Mouse (Mus musculus): ENCODE data around the gene Olfr1031. TPM values are rescaled to one million over a fixed set of nuclear protein-coding genes. Genes with fewer than 3 reads are reported as not detected.

The Olfr1031 gene
- not detected for polyA plus RNA-seq (2015; fragmentation: Illumina TruSeq; extraction: RNeasy Lipid Tissue Mini Kit (QIAGEN cat#74804); ENCODE audit: low read depth, low replicate concordance)

GRCm38 (mm10) chr2:85990004-85990403 is at the start of gene Olfr1031:
Gene Olfr1031, plus strand, starts transcription at chr2:85990304.

GRCm38 (mm10) chr2:85950137-85950536 is 40.0 kb upstream of the Olfr1031 start, which contains the start of gene Olfr1028:
Gene Olfr1028, plus strand, starts transcription at chr2:85950437.

GRCm38 (mm10) chr2:85973595-85973994 is 16.5 kb upstream of the Olfr1031 start, which contains the start of gene Olfr1029:
Gene Olfr1029, plus strand, starts transcription at chr2:85973895.

GRCm38 (mm10) chr2:85978976-85979375 is 11.1 kb upstream of the Olfr1031 start, which contains the start of gene Olfr1030:
Gene Olfr1030, plus strand, starts transcription at chr2:85979276.

GRCm38 (mm10) chr2:86005240-86005639 is 15.1 kb downstream of the Olfr1031 start, which contains the start of gene Olfr1032:
Gene Olfr1032, plus strand, starts transcription at chr2:86005540.

GRCm38 (mm10) chr2:86020406-86020805 is 30.3 kb downstream of the Olfr1031 start, which contains the start of gene Olfr1033:
Gene Olfr1033, plus strand, starts transcription at chr2:86020633.

Other genes with a start within 250 kb of the Olfr1031 start
- gene Olfr1012, start 227.5 kb upstream of the Olfr1031 start, polyA plus RNA-seq (2015; fragmentation: Illumina TruSeq; extraction: RNeasy Lipid Tissue Mini Kit (QIAGEN cat#74804); ENCODE audit: low read depth, low replicate concordance), result not detected
- not detected for gene Olfr1013, start 223.2 kb upstream of the Olfr1031 start, polyA plus RNA-seq (2015; fragmentation: Illumina TruSeq; extraction: RNeasy Lipid Tissue Mini Kit (QIAGEN cat#74804); ENCODE audit: low read depth, low replicate concordance)
- gene Olfr1014, start 217.6 kb upstream of the Olfr1031 start, polyA plus RNA-seq (2015; fragmentation: Illumina TruSeq; extraction: RNeasy Lipid Tissue Mini Kit (QIAGEN cat#74804); ENCODE audit: low read depth, low replicate concordance), result not detected
- gene Olfr1015, start 208.3 kb upstream of the Olfr1031 start, polyA plus RNA-seq (2015; fragmentation: Illumina TruSeq; extraction: RNeasy Lipid Tissue Mini Kit (QIAGEN cat#74804); ENCODE audit: low read depth, low replicate concordance), result not detected
- not detected for gene Olfr1016, start 187.8 kb upstream of the Olfr1031 start, polyA plus RNA-seq (2015; fragmentation: Illumina TruSeq; extraction: RNeasy Lipid Tissue Mini Kit (QIAGEN cat#74804); ENCODE audit: low read depth, low replicate concordance)
- gene Olfr1018, start 171.8 kb upstream of the Olfr1031 start, polyA plus RNA-seq (2015; fragmentation: Illumina TruSeq; extraction: RNeasy Lipid Tissue Mini Kit (QIAGEN cat#74804); ENCODE audit: low read depth, low replicate concordance), result not detected
- gene Olfr1019, start 144.8 kb upstream of the Olfr1031 start, polyA plus RNA-seq (2015; fragmentation: Illumina TruSeq; extraction: RNeasy Lipid Tissue Mini Kit (QIAGEN cat#74804); ENCODE audit: low read depth, low replicate concordance), result not detected
- gene Olfr1020, start 143.3 kb upstream of the Olfr1031 start, polyA plus RNA-seq (2015; fragmentation: Illumina TruSeq; extraction: RNeasy Lipid Tissue Mini Kit (QIAGEN cat#74804); ENCODE audit: low read depth, low replicate concordance), result not detected
- gene Olfr1022, start 121.7 kb upstream of the Olfr1031 start, polyA plus RNA-seq (2015; fragmentation: Illumina TruSeq; extraction: RNeasy Lipid Tissue Mini Kit (QIAGEN cat#74804); ENCODE audit: low read depth, low replicate concordance), result not detected
- gene Olfr1023, start 104.7 kb upstream of the Olfr1031 start, polyA plus RNA-seq (2015; fragmentation: Illumina TruSeq; extraction: RNeasy Lipid Tissue Mini Kit (QIAGEN cat#74804); ENCODE audit: low read depth, low replicate concordance), result not detected
- gene Olfr1024, start 85.3 kb upstream of the Olfr1031 start, polyA plus RNA-seq (2015; fragmentation: Illumina TruSeq; extraction: RNeasy Lipid Tissue Mini Kit (QIAGEN cat#74804); ENCODE audit: low read depth, low replicate concordance), result not detected
- not detected for gene Olfr1025-ps1, start 75.1 kb upstream of the Olfr1031 start, polyA plus RNA-seq (2015; fragmentation: Illumina TruSeq; extraction: RNeasy Lipid Tissue Mini Kit (QIAGEN cat#74804); ENCODE audit: low read depth, low replicate concordance)
- gene Olfr1026, start 68.7 kb upstream of the Olfr1031 start, polyA plus RNA-seq (2015; fragmentation: Illumina TruSeq; extraction: RNeasy Lipid Tissue Mini Kit (QIAGEN cat#74804); ENCODE audit: low read depth, low replicate concordance), result not detected
- not detected for gene Olfr1028, start 39.9 kb upstream of the Olfr1031 start, polyA plus RNA-seq (2015; fragmentation: Illumina TruSeq; extraction: RNeasy Lipid Tissue Mini Kit (QIAGEN cat#74804); ENCODE audit: low read depth, low replicate concordance)
- not detected for gene Olfr1029, start 16.4 kb upstream of the Olfr1031 start, polyA plus RNA-seq (2015; fragmentation: Illumina TruSeq; extraction: RNeasy Lipid Tissue Mini Kit (QIAGEN cat#74804); ENCODE audit: low read depth, low replicate concordance)
- gene Olfr1030, start 11.0 kb upstream of the Olfr1031 start, polyA plus RNA-seq (2015; fragmentation: Illumina TruSeq; extraction: RNeasy Lipid Tissue Mini Kit (QIAGEN cat#74804); ENCODE audit: low read depth, low replicate concordance), result not detected
- gene Olfr1032, start 15.2 kb downstream of the Olfr1031 start, polyA plus RNA-seq (2015; fragmentation: Illumina TruSeq; extraction: RNeasy Lipid Tissue Mini Kit (QIAGEN cat#74804); ENCODE audit: low read depth, low replicate concordance), result not detected
- 0.13 TPM for gene Olfr1033, start 30.3 kb downstream of the Olfr1031 start, polyA plus RNA-seq (2015; fragmentation: Illumina TruSeq; extraction: RNeasy Lipid Tissue Mini Kit (QIAGEN cat#74804); ENCODE audit: low read depth, low replicate concordance)
- not detected for gene Olfr1034, start 55.6 kb downstream of the Olfr1031 start, polyA plus RNA-seq (2015; fragmentation: Illumina TruSeq; extraction: RNeasy Lipid Tissue Mini Kit (QIAGEN cat#74804); ENCODE audit: low read depth, low replicate concordance)
- gene Olfr1036, start 83.7 kb downstream of the Olfr1031 start, polyA plus RNA-seq (2015; fragmentation: Illumina TruSeq; extraction: RNeasy Lipid Tissue Mini Kit (QIAGEN cat#74804); ENCODE audit: low read depth, low replicate concordance), result not detected
- not detected for gene Olfr1037, start 97.1 kb downstream of the Olfr1031 start, polyA plus RNA-seq (2015; fragmentation: Illumina TruSeq; extraction: RNeasy Lipid Tissue Mini Kit (QIAGEN cat#74804); ENCODE audit: low read depth, low replicate concordance)
- gene Olfr1039, start 145.6 kb downstream of the Olfr1031 start, polyA plus RNA-seq (2015; fragmentation: Illumina TruSeq; extraction: RNeasy Lipid Tissue Mini Kit (QIAGEN cat#74804); ENCODE audit: low read depth, low replicate concordance), result not detected
- gene Olfr1040, start 156.4 kb downstream of the Olfr1031 start, polyA plus RNA-seq (2015; fragmentation: Illumina TruSeq; extraction: RNeasy Lipid Tissue Mini Kit (QIAGEN cat#74804); ENCODE audit: low read depth, low replicate concordance), result not detected
- not detected for gene Olfr1042, start 171.5 kb downstream of the Olfr1031 start, polyA plus RNA-seq (2015; fragmentation: Illumina TruSeq; extraction: RNeasy Lipid Tissue Mini Kit (QIAGEN cat#74804); ENCODE audit: low read depth, low replicate concordance)
- gene Olfr1043, start 177.2 kb downstream of the Olfr1031 start, polyA plus RNA-seq (2015; fragmentation: Illumina TruSeq; extraction: RNeasy Lipid Tissue Mini Kit (QIAGEN cat#74804); ENCODE audit: low read depth, low replicate concordance), result not detected
- gene Olfr1044, start 187.5 kb downstream of the Olfr1031 start, polyA plus RNA-seq (2015; fragmentation: Illumina TruSeq; extraction: RNeasy Lipid Tissue Mini Kit (QIAGEN cat#74804); ENCODE audit: low read depth, low replicate concordance), result not detected
- gene Olfr52, start 195.4 kb downstream of the Olfr1031 start, polyA plus RNA-seq (2015; fragmentation: Illumina TruSeq; extraction: RNeasy Lipid Tissue Mini Kit (QIAGEN cat#74804); ENCODE audit: low read depth, low replicate concordance), result not detected
- not detected for gene Olfr1045, start 212.7 kb downstream of the Olfr1031 start, polyA plus RNA-seq (2015; fragmentation: Illumina TruSeq; extraction: RNeasy Lipid Tissue Mini Kit (QIAGEN cat#74804); ENCODE audit: low read depth, low replicate concordance)
- not detected for gene Olfr1046, start 229.0 kb downstream of the Olfr1031 start, polyA plus RNA-seq (2015; fragmentation: Illumina TruSeq; extraction: RNeasy Lipid Tissue Mini Kit (QIAGEN cat#74804); ENCODE audit: low read depth, low replicate concordance)
- gene Olfr1047, start 241.1 kb downstream of the Olfr1031 start, polyA plus RNA-seq (2015; fragmentation: Illumina TruSeq; extraction: RNeasy Lipid Tissue Mini Kit (QIAGEN cat#74804); ENCODE audit: low read depth, low replicate concordance), result not detected
- gene Olfr1048, start 250.0 kb downstream of the Olfr1031 start, polyA plus RNA-seq (2015; fragmentation: Illumina TruSeq; extraction: RNeasy Lipid Tissue Mini Kit (QIAGEN cat#74804); ENCODE audit: low read depth, low replicate concordance), result not detected